Mouse (Mus musculus) intestine, postnatal 0 days (tissue): ENCODE measurements at regions not wholly inside any gene's neighbourhood (a gene's known extent, or its start where the extent isn't known, plus 50 kb on each side); places are given as distances from the start of the nearest gene placed in this dataset.

ENCODE experiments used
- ATAC-seq: fragments of 200-750 bp; cut with Nextera tagmentation; 2 replicates; pipeline ENCODE4 v1.8.0; 2017; ENCODE audit warnings: mild to moderate bottlenecking, moderate TSS enrichment, moderate library complexity
- H3K27ac ChIP-seq: fragments of 300-500 bp; sonication (generic); 2 replicates; pipeline ENCODE4 v1.5.1; 2014; ENCODE audit warnings: mild to moderate bottlenecking, low read depth, low read length, moderate library complexity
- H3K27me3 ChIP-seq: fragments of 300-500 bp; sonication (generic); replicated peaks from 2 replicates; pipeline ENCODE4 v1.6.1; 2014; ENCODE audit warnings: low read length, mixed read lengths; ENCODE audit not compliant: control insufficient read depth, insufficient read depth
- H3K36me3 ChIP-seq: fragments of 300-500 bp; sonication (generic); 2 replicates; pipeline ENCODE4 v1.6.1; 2014; ENCODE audit warnings: mild to moderate bottlenecking, moderate library complexity; ENCODE audit not compliant: control insufficient read depth, insufficient read depth
- H3K4me1 ChIP-seq: fragments of 300-500 bp; sonication (generic); replicated peaks from 2 replicates; pipeline ENCODE4 v1.6.1; 2014; ENCODE audit warnings: antibody characterized with exemption, low read length, mixed read lengths; ENCODE audit not compliant: control insufficient read depth, insufficient read depth
- H3K4me2 ChIP-seq: fragments of 300-500 bp; sonication (generic); replicated peaks from 2 replicates; pipeline ENCODE4 v1.6.1; 2014; ENCODE audit warnings: low read depth, mild to moderate bottlenecking, moderate library complexity
- H3K4me3 ChIP-seq: fragments of 300-500 bp; sonication (generic); 2 replicates; pipeline ENCODE4 v1.5.1; 2014; ENCODE audit warnings: low read depth, low read length
- H3K9ac ChIP-seq: fragments of 300-500 bp; sonication (generic); 2 replicates; pipeline ENCODE4 v1.6.1; 2014; ENCODE audit warnings: mild to moderate bottlenecking, low read depth, low read length
- H3K9me3 ChIP-seq: fragments of 300-500 bp; sonication (generic); 2 replicates; pipeline ENCODE4 v1.6.1; 2016; ENCODE audit warnings: mixed run types; ENCODE audit not compliant: control insufficient read depth
- CTCF ChIP-seq: sonication (generic); IDR thresholded peaks from 2 replicates; pipeline ENCODE4 v1.5.1; 2016; ENCODE audit warnings: low read depth, mild to moderate bottlenecking, control low read depth, antibody characterized with exemption, moderate library complexity
- WGBS: fragments of 180-500 bp; shearing (Covaris S2); extraction: QIAGEN DNeasy Blood & Tissue Kit; methylation state at CpG from one replicate; pipeline ENCODE4 v1.1.7; 2014; 5-methylcytosine and 5-hydroxymethylcytosine counted together

DNA sequence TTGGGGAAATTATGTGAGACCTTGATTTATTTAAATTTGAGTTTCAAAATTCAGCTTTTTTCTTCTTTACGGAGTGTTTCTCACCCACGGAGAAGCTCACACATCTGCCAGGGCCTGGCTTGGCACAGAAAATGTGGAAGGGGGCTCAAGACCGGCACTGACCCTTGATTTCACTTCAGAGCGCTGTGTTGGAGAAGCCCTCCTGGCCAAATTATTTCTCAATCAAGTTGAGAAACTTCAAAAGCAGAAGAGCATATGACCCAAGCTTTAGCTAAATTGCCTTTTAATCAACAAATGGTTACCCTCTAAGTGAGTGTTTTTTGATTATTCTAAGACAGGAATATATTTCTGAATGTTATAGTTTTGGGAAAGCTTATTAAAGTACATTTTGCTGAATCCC lies 197.2 kb upstream of the Rgmb start:
- Histone ChIP-seq H3K36me3 (no peaks in the 10 kb centered on the region), H3K27ac (no peak overlapping the region), H3K27me3 (no peaks in the 10 kb centered on the region), H3K9ac (no peak overlapping the region), H3K4me2 (no peak overlapping the region), H3K4me3 (no peak overlapping the region), H3K4me1 (no peaks in the 10 kb centered on the region), H3K9me3 (no peaks in the 10 kb centered on the region)
- ATAC-seq, result no peak
- 87% methylated on average over 4 of the region's 4 CpGs for WGBS
- TF ChIP-seq CTCF, result no peak

GRCm38 (mm10) chr17:16004871-16005575 lies 174.2 kb upstream of the Rgmb start:
- no peak for TF ChIP-seq CTCF
- peak; percentile 49 for ATAC-seq

DNA sequence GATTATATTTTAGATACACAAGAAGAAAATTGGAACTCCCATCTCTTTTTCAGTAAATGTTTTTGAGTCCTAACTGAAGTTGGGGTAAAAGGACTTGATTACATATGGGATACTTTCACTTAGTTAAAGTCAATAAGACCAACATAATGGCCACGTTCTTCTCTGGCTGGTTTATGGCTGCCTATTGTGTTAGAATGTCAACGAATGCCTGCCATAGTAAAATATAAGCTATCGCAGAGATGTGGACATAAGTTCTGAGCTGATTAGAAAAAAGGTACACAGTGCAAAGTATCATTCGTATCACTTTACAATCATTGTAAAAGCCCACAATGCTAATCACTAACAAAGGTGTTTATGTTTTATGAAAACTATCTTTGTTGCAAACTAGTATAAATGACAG lies 173.2 kb upstream of the Rgmb start:
- no peak overlapping the region for H3K4me2 ChIP-seq
- H3K9ac ChIP-seq, result no peak overlapping the region
- H3K27ac ChIP-seq, result no peak overlapping the region
- no peak overlapping the region for H3K4me3 ChIP-seq
- TF ChIP-seq CTCF, result no peak
- H3K27me3 ChIP-seq, result no peaks in the 10 kb centered on the region
- H3K36me3 ChIP-seq, result no peaks in the 10 kb centered on the region
- no peaks in the 10 kb centered on the region for H3K4me1 ChIP-seq
- no peaks in the 10 kb centered on the region for H3K9me3 ChIP-seq
- ATAC-seq, result peak; percentile 79
- 24% methylated on average over 4 of the region's 4 CpGs for WGBS

More at GRCm38 (mm10) chr17:16004871-16005575, 174.2 kb upstream of the Rgmb start:
- 25% methylated on average over 7 of the region's 7 CpGs for WGBS
- H3K9me3 ChIP-seq, result no peaks in the 10 kb centered on the region
- H3K4me2 ChIP-seq, result no peak overlapping the region
- no peak overlapping the region for H3K4me3 ChIP-seq
- no peaks in the 10 kb centered on the region for H3K27me3 ChIP-seq
- H3K4me1 ChIP-seq, result no peaks in the 10 kb centered on the region
- H3K27ac ChIP-seq, result no peak overlapping the region
- no peaks in the 10 kb centered on the region for H3K36me3 ChIP-seq
- H3K9ac ChIP-seq, result no peak overlapping the region

DNA sequence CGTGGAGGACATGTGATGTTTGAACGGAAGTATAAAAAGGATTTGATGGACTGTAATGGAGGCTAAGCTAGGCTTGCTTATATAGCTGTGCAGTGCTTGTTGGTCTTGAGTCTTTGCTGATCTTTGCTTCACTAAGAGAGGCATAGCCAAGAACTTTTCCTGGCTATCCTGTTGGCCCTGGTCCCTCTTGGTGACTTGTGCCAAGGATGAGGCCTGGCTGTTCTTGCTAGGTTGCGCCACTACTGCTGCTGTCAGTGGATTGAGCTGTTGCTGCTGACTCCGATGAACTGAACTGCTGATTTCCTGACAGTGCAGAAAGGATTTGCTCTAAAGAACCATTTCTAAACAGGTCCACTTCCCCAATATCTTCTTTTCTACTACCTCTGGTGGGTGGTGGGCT lies 167.9 kb upstream of the Rgmb start:
- Histone ChIP-seq H3K27ac (no peak overlapping the region), H3K4me1 (no peaks in the 10 kb centered on the region), H3K27me3 (no peaks in the 10 kb centered on the region), H3K9me3 (no peaks in the 10 kb centered on the region), H3K4me2 (no peak overlapping the region), H3K36me3 (no peaks in the 10 kb centered on the region), H3K9ac (no peak overlapping the region), H3K4me3 (no peak overlapping the region)
- 93% methylated on average over 4 of the region's 4 CpGs for WGBS
- no peak for ATAC-seq
- no peak for TF ChIP-seq CTCF

GRCm38 (mm10) chr17:15997289-15997688 lies 166.4 kb upstream of the Rgmb start:
- no peaks in the 10 kb centered on the region for H3K4me1 ChIP-seq
- H3K9me3 ChIP-seq, result no peaks in the 10 kb centered on the region
- no peak for TF ChIP-seq CTCF
- no peak overlapping the region for H3K27ac ChIP-seq
- no peaks in the 10 kb centered on the region for H3K27me3 ChIP-seq
- H3K4me3 ChIP-seq, result no peak overlapping the region
- H3K9ac ChIP-seq, result no peak overlapping the region
- H3K36me3 ChIP-seq, result no peaks in the 10 kb centered on the region
- H3K4me2 ChIP-seq, result no peak overlapping the region
- ATAC-seq, result no peak
- 24% methylated on average over 1 of the region's 1 CpGs for WGBS

GRCm38 (mm10) chr17:15995493-15995892 lies 164.7 kb upstream of the Rgmb start:
- no peaks in the 10 kb centered on the region for H3K27me3 ChIP-seq
- no peak overlapping the region for H3K27ac ChIP-seq
- TF ChIP-seq CTCF, result no peak
- no peaks in the 10 kb centered on the region for H3K4me1 ChIP-seq
- H3K36me3 ChIP-seq, result no peaks in the 10 kb centered on the region
- H3K9ac ChIP-seq, result no peak overlapping the region
- no peak overlapping the region for H3K4me2 ChIP-seq
- ATAC-seq, result no peak
- WGBS, result 80% methylated on average over 1 of the region's 1 CpGs
- H3K4me3 ChIP-seq, result no peak overlapping the region
- no peaks in the 10 kb centered on the region for H3K9me3 ChIP-seq
